Mouse (Mus musculus) cerebellum, postnatal 25 days (tissue): ENCODE measurements at regions not wholly inside any gene's neighbourhood (a gene's known extent, or its start where the extent isn't known, plus 50 kb on each side); places are given as distances from the start of the nearest gene placed in this dataset.

Experiments used
- DNase-seq, 2 experiments: peaks; one replicate each; pipeline ENCODE4 v3.0.0; 2021; ENCODE audit warnings: mixed read lengths in 2 of 2

DNA sequence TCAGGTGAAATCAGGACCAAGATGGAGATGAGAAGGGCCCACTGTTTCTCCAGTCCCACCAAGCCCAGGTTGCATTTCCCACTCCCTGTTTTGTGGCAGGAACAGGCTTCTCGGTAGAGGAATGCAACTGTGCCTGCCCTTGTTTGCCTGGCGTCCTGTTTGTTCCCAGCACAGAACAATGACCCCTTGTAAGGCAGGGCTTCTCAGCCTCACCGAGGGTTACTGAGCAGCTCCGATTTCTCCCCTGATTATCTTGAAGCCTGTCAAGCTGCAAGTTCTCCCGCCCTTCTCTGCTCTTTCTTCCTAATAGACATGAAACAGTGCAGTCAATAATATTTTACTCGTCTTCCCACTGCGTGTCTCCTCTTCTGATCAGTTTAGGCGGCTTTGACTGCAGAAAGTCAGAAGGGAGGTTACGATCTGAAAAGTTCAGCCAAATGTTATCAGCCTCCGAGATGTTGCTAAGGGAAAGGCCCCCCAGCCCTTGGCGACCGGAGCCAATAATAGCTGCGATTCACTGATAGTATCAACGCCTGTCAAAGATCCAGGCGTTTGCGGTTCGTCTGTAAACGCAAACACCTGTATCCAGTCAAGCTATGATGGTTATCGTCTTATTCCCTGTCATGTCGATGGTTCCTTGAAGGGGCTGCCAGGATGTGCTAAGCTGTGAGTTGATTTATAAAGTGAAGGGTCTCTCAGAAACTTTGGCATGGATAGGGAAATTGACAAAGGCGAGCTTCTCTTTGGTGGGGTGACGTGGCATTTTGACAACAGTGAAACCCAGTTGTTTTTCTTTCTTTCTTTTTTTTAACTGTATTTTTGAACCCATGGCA is 287.7 kb upstream of the Zfp507 start:
- no peak for DNase-seq

- no peak for DNase-seq
Observed at GRCm38 (mm10) chr7:36087598-36087997, 284.8 kb upstream of the Zfp507 start.

- DNase-seq: no peak
Observed at GRCm38 (mm10) chr7:36078666-36079065, 275.9 kb upstream of the Zfp507 start.

- DNase-seq: no peak
Observed at GRCm38 (mm10) chr7:36078089-36078654, 275.4 kb upstream of the Zfp507 start.

DNA sequence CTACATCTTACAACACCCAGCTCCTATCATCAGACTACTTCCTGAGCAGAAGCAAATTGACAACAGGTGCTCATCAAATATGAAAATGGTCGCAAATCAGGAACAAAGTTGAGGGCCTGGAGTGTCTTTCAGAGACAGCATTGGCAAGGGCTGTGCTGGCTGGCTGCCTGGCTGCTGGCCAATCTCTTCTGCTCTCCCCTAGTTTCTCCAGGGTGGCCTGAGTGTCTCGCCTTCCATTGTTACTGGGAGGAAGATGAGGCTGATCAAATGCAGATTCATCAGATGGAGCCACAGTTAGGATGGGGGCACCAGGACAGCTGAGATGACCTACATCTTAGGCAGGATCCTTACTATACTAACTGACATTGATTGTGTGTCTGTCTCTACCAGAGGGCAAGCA is 274.5 kb upstream of the Zfp507 start:
- peak in 1 of 2 experiments; percentile 23 for DNase-seq

GRCm38 (mm10) chr7:36076021-36076441 is 273.2 kb upstream of the Zfp507 start:
- DNase-seq: no peak

GRCm38 (mm10) chr7:36071774-36072173 is 269.0 kb upstream of the Zfp507 start:
- peak; percentile 34 to 61 for DNase-seq

GRCm38 (mm10) chr7:36066725-36067124 is 263.9 kb upstream of the Zfp507 start:
- DNase-seq: no peak

DNA sequence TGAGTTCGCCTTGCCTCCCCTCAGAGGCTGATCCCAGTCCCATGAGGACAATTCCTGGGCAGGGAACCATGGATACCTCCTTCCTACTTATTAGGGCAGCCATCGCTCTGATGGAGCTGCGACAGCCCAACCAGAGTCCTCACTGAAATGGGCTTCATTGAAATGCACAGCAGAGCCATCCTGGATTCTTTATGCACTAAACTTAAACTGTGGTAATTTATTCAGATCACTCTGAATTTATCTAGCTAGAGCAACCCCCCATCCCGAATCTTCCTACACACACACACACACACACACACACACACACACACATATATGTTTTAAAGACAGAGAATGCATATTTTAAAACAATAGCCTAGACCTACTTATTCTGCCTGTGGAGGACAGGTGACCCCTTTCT is 258.9 kb upstream of the Zfp507 start:
- DNase-seq: no peak

DNA sequence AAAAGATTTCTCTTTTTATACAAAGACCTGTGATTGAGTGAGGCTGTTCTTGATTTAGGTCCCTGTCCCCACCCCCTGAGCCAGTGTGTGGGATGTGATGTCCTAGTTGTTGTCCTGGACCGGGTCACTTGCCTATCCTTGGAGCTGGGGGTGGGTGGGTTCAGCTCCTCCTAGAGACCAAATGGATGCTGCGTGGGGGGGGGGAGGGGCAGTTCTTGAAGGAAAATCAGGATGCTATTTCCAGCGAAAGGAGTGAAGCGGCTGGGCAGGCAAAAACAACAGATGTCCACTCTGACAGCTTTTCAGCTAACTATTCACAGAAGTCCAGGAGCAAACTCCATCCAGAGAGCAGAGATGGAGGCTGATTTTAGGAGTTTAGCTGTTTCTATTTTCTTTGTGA is 257.6 kb upstream of the Zfp507 start:
- no peak for DNase-seq

- no peak for DNase-seq
Observed at GRCm38 (mm10) chr7:36046053-36046452, 243.2 kb upstream of the Zfp507 start.

DNA sequence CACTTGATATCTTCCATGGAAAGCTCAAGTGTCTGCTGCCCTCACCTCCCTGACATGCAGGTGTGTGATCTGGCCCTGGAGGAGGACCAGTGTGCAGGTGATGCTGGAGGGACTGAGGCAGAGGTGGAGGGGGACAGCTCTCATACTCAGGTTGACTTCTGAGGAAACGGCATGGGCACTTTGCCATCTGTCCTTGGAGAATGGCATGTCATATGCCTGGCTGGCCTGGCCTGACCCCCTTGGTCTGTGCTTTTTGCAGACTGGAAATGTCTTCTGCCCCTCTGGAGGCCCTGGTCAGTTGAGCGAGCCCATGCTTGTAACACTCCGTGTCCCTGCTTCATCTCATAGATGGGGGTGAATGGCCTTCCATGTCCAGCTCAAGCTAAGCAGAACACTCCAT is 229.1 kb upstream of the Zfp507 start:
- DNase-seq: no peak

GRCm38 (mm10) chr7:36023015-36023414 is 220.2 kb upstream of the Zfp507 start:
- DNase-seq: no peak

- DNase-seq: no peak
Observed at GRCm38 (mm10) chr7:36022489-36022888, 219.7 kb upstream of the Zfp507 start.

DNA sequence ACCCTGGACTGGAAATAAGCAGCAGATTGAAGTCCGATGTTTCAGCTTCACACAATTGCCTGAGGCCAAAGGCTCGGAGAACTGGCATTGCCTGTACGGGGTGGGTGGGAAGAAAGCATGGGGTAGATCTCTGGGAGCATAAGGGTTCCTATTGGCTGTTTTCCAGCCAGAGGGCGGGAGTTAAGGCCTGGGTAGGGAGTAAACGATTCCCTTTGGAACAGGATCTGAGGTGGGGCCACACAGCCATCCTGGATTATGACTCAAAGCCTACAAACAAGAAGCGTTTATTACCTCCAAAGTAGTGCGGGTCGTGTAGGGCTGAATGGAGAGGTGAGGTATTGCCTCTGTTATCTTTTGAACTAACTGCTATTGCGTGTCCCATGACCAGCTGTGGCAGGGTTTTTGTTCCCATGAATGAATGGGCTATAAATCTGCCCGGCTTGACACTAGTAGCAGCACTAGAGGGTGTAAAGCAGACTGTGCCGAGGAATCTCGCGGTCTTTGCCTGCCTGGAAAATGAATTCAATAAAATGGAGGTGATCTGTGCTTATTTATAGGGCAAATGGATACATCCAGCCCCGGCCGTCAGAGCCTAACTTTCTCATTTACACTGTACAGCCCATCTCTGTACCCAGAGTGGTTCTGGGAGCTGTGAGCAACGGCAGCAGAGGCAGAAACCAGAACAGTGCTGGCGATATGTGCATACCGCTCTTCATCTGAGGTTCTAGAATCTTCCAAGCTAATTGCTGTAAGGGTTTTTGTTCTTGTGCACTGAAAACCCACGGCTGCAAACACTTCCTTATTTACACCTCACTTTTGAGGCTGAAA is 214.3 kb upstream of the Zfp507 start:
- no peak for DNase-seq

- no peak for DNase-seq
Observed at GRCm38 (mm10) chr7:35996609-35997008, 193.8 kb upstream of the Zfp507 start.

GRCm38 (mm10) chr7:35992511-35992910 is 189.7 kb upstream of the Zfp507 start:
- DNase-seq: no peak

GRCm38 (mm10) chr7:35991141-35991540 is 188.3 kb upstream of the Zfp507 start:
- no peak for DNase-seq

GRCm38 (mm10) chr7:35989456-35989855 is 186.7 kb upstream of the Zfp507 start:
- DNase-seq: no peak

DNA sequence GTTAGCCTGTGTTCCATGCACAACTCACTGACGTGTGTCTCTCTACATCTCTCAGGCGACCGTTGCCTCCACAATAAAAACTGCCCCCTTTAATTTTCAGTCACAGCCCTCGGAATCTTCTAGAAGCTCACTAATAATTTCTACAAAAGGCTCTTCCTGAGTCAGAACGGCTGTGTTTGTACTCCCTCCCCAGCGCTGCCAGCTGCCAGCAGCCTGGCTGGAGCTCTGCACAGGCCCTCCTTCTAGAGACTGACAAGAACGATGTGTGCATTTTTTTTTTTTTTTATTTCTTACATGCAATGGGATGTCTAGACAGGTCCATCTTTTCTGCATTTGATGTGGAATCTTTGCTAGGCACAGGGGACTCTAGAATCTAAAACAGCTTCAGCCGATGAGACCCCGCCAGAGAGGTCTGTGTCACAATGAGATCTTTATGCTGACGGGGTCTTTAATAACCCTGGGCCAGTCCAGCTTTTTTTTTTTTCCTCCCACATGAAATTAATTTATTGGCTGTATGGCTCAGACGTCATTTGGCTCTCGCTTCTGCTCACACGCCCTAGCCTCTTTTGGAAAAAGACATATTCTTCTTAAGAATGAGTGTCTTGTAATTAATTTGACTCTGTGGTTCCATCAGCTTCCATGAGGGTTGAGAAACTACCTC is 185.8 kb upstream of the Zfp507 start:
- DNase-seq: no peak

GRCm38 (mm10) chr7:35977986-35978385 is 175.2 kb upstream of the Zfp507 start:
- no peak for DNase-seq

DNA sequence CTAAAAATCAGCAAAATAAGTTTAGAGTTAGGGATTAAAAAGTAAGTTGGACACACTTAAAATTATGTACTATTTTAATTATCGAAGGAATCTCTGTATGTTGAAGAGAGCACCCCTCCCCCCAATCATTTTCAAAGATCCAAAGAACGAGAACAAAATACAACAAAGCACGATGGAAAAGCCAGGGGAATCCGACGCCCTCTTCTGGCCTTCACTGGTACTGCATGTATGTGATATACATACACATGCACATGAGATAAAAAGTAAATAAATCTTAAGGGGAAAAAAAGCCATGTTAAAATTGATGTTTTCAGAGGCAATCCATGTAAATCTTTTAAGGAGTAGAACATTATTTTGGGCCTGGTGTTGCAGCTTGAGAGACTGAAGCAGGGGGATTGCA is 155.9 kb upstream of the Zfp507 start:
- no peak for DNase-seq

GRCm38 (mm10) chr7:35958052-35958451 is 155.2 kb upstream of the Zfp507 start:
- no peak for DNase-seq
